Mouse (Mus musculus): ENCODE data around the gene Ambra1. TPM values are rescaled to one million over a fixed set of nuclear protein-coding genes. Genes with fewer than 3 reads are reported as not detected.
A peak's percentile ranks its signal among the peaks of the same experiment; 100 is the strongest.

Ambra1 gene
- polyA plus RNA-seq, 1 experiment from 2014 or later: 21.0 TPM

DNA sequence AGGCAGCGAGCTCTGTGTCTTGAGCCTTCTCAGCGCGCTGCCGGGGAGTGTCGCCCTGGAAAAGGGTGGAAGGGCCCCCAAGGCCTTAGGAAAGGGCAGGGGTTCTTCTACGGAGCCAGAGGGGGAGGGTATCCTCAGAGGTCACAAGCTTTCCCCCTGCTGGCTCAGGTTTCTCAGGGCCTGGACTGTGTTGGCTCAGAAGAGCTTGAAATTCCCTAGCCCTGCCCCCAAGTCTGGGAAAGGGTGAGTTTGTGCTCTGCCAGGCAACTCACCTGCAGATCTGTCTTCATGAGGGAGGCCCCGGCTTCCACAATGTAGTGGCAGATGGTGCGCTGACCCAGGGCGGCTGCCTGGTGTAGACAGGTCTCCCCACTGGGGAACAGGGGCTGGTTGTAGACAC lies 203.5 kb downstream of the Ambra1 start:
- H3K9ac ChIP-seq: peak overlapping the region; percentile 90; the same call in 1 of the 2 replicates
- no peak overlapping the region for H3K4me3 ChIP-seq
- H3K36me3 ChIP-seq: peaks cover 48% of the 10 kb centered on the region
- H3K27ac ChIP-seq (replicated peaks): no peak overlapping the region
- peaks cover 48% of the 10 kb centered on the region for H3K4me1 ChIP-seq (replicated peaks)
- 28% methylated on average over 9 of the region's 9 CpGs for WGBS
- no peaks in the 10 kb centered on the region for H3K27me3 ChIP-seq
- no peak overlapping the region for H3K4me2 ChIP-seq
- ATAC-seq (ENCODE audit: low read depth): no peak
- no peaks in the 10 kb centered on the region for H3K9me3 ChIP-seq

DNA sequence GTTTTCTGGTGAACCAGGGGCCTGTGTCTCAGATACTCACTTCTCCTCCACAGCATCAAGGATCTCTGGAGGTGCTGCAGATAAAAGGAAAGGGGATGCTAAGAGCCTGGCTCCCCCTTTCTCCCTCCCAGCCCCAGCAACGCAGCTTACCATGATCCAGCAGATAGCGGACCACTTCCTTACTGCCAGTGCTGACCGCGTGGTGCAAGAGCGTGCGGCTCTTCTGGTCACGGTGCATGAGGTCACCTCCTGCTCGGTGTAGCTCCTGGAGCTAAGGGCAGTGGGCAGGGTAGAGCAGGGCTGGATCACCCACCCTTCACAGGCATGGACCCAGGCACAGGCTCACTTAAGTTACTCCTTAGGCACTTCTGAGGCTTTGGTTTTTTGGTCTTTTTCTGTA lies 204.1 kb downstream of the Ambra1 start:
- ATAC-seq (ENCODE audit: low read depth): no peak
- 56% methylated on average over 8 of the region's 8 CpGs for WGBS
- peaks cover 53% of the 10 kb centered on the region for H3K36me3 ChIP-seq
- no peaks in the 10 kb centered on the region for H3K27me3 ChIP-seq
- H3K9me3 ChIP-seq: no peaks in the 10 kb centered on the region
- no peak overlapping the region for H3K9ac ChIP-seq
- peaks cover 45% of the 10 kb centered on the region for H3K4me1 ChIP-seq (replicated peaks)
- no peak overlapping the region for H3K27ac ChIP-seq (replicated peaks)
- no peak overlapping the region for H3K4me3 ChIP-seq
- H3K4me2 ChIP-seq: no peak overlapping the region

DNA sequence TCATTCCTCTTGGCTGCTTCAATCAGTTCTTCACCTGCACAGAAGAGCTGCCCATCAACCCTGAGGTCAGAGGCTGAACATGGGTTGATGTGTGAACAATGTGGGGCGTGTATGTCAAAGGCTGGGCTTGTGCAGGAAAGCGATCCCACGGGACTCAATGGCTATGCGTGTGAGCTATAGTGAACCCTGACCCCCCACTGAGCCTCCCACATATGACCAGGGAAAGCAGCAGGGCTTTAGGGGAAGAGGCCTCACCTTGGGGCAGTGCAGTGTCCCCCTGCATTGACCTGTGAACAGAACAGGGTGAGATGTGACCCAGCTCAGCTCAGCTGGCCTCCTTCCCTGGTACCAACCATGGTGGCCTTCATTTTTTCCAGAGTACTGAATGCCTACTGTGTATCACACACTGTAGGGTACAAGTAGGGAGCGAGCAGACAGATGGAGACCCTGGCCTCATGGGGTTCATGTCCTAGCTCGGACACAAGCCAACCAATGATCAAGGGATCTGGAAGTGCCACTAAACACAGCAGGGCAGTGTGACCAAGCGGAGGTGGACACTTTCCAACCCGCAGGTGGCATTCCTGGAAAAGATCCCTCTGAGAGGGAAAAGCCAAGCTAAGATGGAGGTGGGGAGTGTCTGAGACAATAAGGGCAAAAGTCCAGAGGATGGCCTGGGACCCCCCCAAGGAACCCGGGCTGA lies 205.0 kb downstream of the Ambra1 start:
- WGBS: 88% methylated on average over 9 of the region's 9 CpGs
- Histone ChIP-seq H3K4me3 (no peak overlapping the region), H3K27me3 (no peaks in the 10 kb centered on the region), H3K9me3 (no peaks in the 10 kb centered on the region), H3K4me1 (replicated peaks) (peaks cover 36% of the 10 kb centered on the region), H3K27ac (replicated peaks) (no peak overlapping the region), H3K9ac (no peak overlapping the region), H3K36me3 (peaks cover 63% of the 10 kb centered on the region), H3K4me2 (no peak overlapping the region)
- ATAC-seq (ENCODE audit: low read depth): no peak

DNA sequence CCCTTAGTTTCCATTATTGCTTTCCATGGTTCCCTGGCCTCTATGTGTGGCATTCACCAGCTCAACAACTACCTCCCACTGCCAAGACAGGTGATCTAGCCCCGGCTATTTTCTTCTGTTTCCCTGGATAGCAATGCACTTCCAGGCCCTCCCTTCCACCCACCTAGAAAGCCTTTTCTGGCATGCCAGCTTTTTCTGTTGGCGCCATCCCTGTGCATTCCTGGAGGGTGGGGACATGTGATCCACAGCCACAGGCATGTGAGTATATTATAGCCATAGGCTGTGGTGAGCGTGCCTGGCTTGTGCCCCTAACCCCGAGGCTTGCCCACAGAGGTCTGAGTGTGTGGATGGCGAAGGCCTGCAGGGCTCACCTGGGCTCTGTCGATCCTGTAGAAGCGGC lies 206.2 kb downstream of the Ambra1 start:
- Histone ChIP-seq H3K9ac (no peak overlapping the region), H3K4me3 (no peak overlapping the region), H3K27me3 (no peaks in the 10 kb centered on the region), H3K36me3 (peaks cover 72% of the 10 kb centered on the region), H3K4me2 (no peak overlapping the region), H3K4me1 (replicated peaks) (peaks cover 24% of the 10 kb centered on the region), H3K27ac (replicated peaks) (no peak overlapping the region), H3K9me3 (no peaks in the 10 kb centered on the region)
- WGBS: 92% methylated on average over 7 of the region's 7 CpGs
- no peak for ATAC-seq (ENCODE audit: low read depth)

DNA sequence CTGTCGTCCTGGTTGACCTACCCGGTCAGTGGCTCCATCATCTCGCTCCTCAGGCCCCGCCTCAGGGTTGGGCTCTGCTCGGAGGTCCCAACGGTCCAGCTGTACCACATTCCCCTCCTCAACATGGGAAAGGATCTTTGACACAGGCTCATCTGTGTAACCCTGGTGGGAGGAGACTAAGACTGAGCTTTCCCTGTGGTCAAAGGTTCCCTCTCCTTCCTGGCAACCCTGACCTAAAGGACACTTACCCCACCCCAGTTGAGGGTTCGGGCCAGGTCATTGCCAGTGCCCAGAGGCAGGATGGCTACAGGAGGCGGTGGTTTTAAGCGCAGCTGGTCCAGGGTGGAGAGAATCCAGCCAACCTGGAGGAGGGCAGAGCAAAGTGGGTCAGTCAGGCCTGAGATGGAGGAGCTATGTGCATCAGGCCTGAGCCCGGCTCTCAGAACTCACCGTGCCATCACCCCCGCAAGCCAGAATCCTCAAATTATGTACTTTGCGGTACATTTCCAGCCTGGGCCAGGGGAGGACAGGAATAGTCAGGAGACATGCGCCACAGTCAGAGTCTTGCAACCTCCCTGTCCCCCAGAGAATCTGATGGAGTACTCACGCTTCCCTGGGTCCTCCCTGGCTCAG lies 209.5 kb downstream of the Ambra1 start:
- Histone ChIP-seq H3K4me3 (no peak overlapping the region), H3K27ac (replicated peaks) (no peak overlapping the region), H3K4me2 (no peak overlapping the region), H3K9ac (no peak overlapping the region), H3K4me1 (replicated peaks) (peaks cover 2% of the 10 kb centered on the region), H3K9me3 (no peaks in the 10 kb centered on the region), H3K27me3 (no peaks in the 10 kb centered on the region), H3K36me3 (peaks cover 64% of the 10 kb centered on the region)
- 77% methylated on average over 15 of the region's 15 CpGs for WGBS
- no peak for ATAC-seq (ENCODE audit: low read depth)

DNA sequence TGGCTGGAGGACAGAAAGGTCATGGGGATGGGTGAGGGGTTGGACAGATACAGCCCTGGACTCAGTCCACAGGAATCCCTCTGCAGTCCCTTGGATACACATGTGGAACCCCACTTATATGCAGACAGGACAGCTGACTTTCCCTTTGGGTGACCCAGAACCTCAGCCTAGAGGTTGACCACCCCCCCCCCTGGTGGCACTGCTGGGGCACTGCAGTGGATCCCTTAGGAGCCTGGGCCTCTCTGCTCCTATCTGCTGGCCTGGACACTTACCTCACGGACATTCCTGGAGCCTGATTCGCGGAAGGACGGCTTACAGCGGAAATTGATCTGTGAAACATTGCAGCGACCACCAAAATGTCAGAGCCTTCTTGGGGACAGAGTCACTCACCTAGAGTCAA lies 212.4 kb downstream of the Ambra1 start:
- Histone ChIP-seq H3K36me3 (peaks cover 35% of the 10 kb centered on the region), H3K4me2 (no peak overlapping the region), H3K4me3 (no peak overlapping the region), H3K9ac (no peak overlapping the region), H3K27me3 (no peaks in the 10 kb centered on the region), H3K9me3 (no peaks in the 10 kb centered on the region), H3K27ac (replicated peaks) (no peak overlapping the region), H3K4me1 (replicated peaks) (peaks cover 27% of the 10 kb centered on the region)
- ATAC-seq (ENCODE audit: low read depth): no peak
- WGBS: 76% methylated on average over 6 of the region's 6 CpGs

DNA sequence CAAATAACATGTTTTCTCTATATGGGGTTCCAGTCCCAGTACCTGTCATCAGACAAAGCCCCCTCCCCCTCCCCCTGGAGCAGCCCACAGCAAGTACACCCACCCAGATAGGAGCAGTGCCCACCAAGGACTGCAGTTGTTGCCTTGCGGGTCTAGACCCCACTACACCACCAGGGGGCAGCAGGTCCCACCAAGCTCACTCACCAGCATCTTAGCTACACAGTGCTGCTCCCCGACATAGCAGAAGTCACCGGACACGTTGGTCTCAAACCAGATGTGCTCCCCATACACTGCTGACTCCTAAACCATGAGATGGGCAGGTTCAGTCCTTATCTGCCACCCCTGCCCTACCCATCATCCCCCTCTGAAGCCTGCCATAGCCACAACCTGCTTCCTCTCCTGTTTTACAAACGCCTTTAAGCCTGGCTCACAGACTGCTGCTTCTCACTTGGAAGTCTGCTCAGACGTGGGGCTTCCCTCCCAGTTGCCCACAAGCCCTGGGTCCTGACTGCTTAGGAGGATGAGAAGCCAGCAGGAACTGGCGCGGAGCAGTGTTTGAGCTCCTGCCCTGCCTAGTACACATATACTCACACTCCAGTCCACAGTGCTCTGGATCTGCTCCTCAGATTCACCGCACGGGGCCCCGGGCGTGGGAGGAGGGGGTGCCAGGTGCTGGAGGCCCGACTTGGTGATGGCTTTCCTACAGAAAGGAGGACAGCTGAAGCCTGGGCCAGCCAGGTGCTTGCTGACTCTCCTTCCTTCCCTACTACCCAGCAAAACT lies 214.4 kb downstream of the Ambra1 start:
- peaks cover 47% of the 10 kb centered on the region for H3K4me1 ChIP-seq (replicated peaks)
- no peak overlapping the region for H3K4me3 ChIP-seq
- 49% methylated on average over 13 of the region's 13 CpGs for WGBS
- H3K4me2 ChIP-seq: no peak overlapping the region
- peak; percentile 80 for ATAC-seq (ENCODE audit: low read depth)
- no peaks in the 10 kb centered on the region for H3K27me3 ChIP-seq
- H3K36me3 ChIP-seq: peaks cover 15% of the 10 kb centered on the region
- no peak overlapping the region for H3K27ac ChIP-seq (replicated peaks)
- H3K9me3 ChIP-seq: no peaks in the 10 kb centered on the region
- peak overlapping the region; percentile 49 for H3K9ac ChIP-seq

DNA sequence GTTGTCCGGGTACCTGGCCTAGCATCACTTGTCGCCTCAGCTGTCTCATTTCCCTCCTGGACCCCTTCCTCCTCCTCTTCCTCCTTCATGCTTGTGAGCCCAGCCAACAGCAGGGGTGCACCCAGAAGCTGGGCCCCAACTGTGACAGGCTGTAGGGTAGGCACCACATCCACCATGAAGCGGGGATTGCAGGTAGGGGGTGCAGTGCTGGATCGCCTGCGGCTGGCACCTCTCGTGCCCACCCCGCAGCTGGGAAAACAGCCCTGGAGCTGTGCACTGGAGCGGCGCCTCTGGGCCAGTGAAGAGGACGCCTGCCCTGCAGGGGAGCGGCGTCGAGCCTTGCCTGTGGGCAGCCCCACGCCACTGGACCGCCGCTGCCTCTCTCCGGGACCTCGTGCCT lies 215.5 kb downstream of the Ambra1 start, which contains the start of gene Gm9821:
Gene Gm9821 (plus strand): TSS at position 221 of the 400 bp plus-strand sequence.
- Histone ChIP-seq H3K4me2 (no peak within 1 kb of the TSS), H3K36me3 (peaks cover 4% of the 10 kb centered on the region; the same call in 1 of the 2 replicates), H3K4me3 (no peak within 1 kb of the TSS), H3K27ac (replicated peaks) (peak within 1 kb of the TSS; percentile 76; the same call in 1 of the 2 replicates), H3K27me3 (no peaks in the 10 kb centered on the region), H3K4me1 (replicated peaks) (peaks cover 58% of the 10 kb centered on the region), H3K9me3 (no peaks in the 10 kb centered on the region), H3K9ac (peak within 1 kb of the TSS; percentile 49)
- ATAC-seq (ENCODE audit: low read depth): no peak
- WGBS: 85% methylated on average over 18 of the region's 18 CpGs

DNA sequence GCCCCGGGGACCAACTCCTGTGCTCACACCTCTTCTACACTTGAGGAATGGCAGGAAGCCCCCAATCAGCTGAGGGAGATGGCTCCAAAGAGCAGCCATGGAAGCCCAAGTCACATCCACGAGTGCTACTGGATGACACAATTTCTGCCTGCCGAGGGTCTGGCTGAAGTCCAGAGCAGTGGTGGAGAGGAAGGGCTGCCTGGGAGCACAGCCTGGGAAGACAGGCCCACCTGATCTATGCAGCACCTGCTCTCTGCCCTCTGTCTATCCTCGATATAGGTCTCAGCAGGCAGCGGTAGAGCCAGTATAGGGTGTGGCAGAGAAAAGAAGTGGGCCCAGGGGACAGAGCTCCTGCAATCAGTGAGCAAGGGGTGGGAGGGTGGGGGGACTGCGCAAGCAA lies 216.9 kb downstream of the Ambra1 start:
- Histone ChIP-seq H3K27me3 (no peaks in the 10 kb centered on the region), H3K36me3 (no peaks in the 10 kb centered on the region), H3K4me1 (replicated peaks) (peaks cover 62% of the 10 kb centered on the region), H3K4me3 (no peak overlapping the region), H3K27ac (replicated peaks) (peak overlapping the region; percentile 76; the same call in 1 of the 2 replicates), H3K4me2 (no peak overlapping the region), H3K9ac (0 out of 2 replicates have a peak overlapping the region, but pooled peaks have one; percentile 38), H3K9me3 (no peaks in the 10 kb centered on the region)
- ATAC-seq (ENCODE audit: low read depth): no peak
- 48% methylated on average over 6 of the region's 6 CpGs for WGBS

DNA sequence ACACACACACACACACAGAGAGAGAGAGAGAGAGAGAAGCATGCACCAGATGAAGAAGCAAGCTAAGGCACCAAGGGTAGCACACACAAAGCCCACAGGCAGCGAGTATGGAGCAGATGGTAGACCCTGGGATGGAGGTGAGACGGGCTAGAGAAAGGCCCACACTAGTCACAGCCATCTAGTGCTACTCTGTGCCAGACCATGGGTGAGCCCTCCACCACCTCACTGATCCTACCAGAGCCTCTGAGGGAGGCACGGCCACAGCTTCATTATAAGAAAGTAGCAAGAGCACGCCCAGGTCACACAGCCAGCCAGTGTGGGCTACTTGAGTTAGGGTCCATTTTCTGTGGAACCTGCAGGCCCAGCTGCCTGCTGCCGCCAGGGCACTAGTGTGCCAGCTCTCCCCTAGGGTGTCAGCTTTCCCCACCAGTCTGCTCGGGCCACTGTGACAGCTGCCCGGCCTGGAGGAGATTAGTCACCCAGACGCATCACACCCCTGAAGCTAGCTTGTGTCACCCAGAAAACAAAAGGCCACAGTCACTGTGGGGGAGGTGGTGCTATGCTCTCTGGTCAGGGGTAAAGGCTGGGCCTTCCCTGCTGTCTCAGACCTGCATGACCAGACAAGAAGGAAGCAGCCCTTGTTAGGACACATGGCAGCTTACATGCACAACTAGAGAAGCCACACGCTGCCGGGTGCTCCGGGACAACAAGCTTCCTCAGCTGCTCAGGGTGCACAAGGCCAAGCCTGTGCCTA lies 217.6 kb downstream of the Ambra1 start:
- ATAC-seq (ENCODE audit: low read depth): no peak
- peak overlapping the region; percentile 76 for H3K27ac ChIP-seq (replicated peaks)
- 0 out of 2 replicates have a peak overlapping the region, but pooled peaks have one; percentile 38 for H3K9ac ChIP-seq
- no peaks in the 10 kb centered on the region for H3K36me3 ChIP-seq
- H3K4me2 ChIP-seq: no peak overlapping the region
- H3K4me3 ChIP-seq: no peak overlapping the region
- 49% methylated on average over 11 of the region's 11 CpGs for WGBS
- no peaks in the 10 kb centered on the region for H3K9me3 ChIP-seq
- peaks cover 62% of the 10 kb centered on the region for H3K4me1 ChIP-seq (replicated peaks)
- H3K27me3 ChIP-seq: no peaks in the 10 kb centered on the region

DNA sequence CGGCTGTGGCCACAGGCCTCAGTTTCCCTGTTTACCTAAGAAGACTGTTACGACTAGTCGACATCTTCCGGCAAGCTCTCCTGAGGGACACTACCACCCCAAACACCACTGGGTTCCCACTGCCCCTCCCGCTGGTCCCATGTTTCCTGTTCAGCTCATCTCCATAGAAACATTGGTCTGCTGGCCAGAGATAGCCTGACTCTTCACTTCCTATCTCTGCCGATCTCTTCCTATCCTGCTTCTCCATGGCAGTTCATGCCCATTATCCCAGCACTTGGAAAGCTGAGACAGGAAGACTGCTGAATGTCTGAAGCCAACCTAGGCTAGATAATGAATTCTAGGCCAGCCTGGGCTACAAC lies 218.2 kb downstream of the Ambra1 start:
- 75% methylated on average over 6 of the region's 6 CpGs for WGBS
- H3K36me3 ChIP-seq: no peaks in the 10 kb centered on the region
- H3K9me3 ChIP-seq: no peaks in the 10 kb centered on the region
- peak overlapping the region; percentile 76 for H3K27ac ChIP-seq (replicated peaks)
- H3K4me2 ChIP-seq: no peak overlapping the region
- no peak overlapping the region for H3K4me3 ChIP-seq
- H3K27me3 ChIP-seq: no peaks in the 10 kb centered on the region
- H3K9ac ChIP-seq: no peak overlapping the region
- peaks cover 62% of the 10 kb centered on the region for H3K4me1 ChIP-seq (replicated peaks)
- no peak for ATAC-seq (ENCODE audit: low read depth)
